In the genomic region with DNA sequence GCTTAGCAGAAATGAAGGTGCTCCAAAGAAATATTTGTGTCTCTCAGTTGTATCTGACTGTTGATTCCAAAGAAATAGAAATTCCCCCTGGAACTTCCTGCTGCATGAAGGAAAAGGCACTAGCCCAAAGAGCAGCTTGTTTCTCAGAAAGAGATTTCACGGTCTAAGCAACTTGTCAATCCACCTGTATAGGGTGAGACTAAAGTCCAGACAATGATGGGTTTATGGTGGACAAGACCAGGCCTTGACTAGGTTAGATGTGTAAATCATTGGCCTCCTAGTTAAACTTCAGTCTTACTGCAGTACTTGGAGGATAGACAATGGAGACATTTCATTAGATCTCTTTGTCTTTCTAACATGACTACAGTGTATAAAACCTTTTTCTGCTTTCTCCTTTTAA, we compare ENCODE assay signal across 22 mouse cellular contexts.
"Had no signal": no experiment of that assay in that cellular context is flagged by ENCODE, and none has a peak within 500 bp of the region (broad histone marks: within the 10 kb centered on the region; RNA-seq: fewer than 3 reads in every experiment).

No protein-coding gene starts in this region.

- H3K27ac ChIP-seq: hindbrain, embryonic 14.5 days; hindbrain, postnatal 0 days; left cerebral cortex, adult 2 months; liver, embryonic 14.5 days; macrophage; midbrain, embryonic 12.5 days; midbrain, embryonic 15.5 days; neural tube, embryonic 13.5 days; stomach, embryonic 15.5 days had no signal

- H3K27me3 ChIP-seq: midbrain, embryonic 12.5 days; midbrain, embryonic 15.5 days; neural tube, embryonic 13.5 days; stomach, embryonic 15.5 days had no signal

- H3K4me3 ChIP-seq: left cerebral cortex, adult 2 months; midbrain, embryonic 12.5 days; midbrain, embryonic 15.5 days; myocyte; neural tube, embryonic 13.5 days; stomach, embryonic 15.5 days had no signal

- ATAC-seq: hindbrain, postnatal 0 days; inflammation-experienced regulatory T-cells, adult 6 months; intestine, embryonic 16.5 days; liver, postnatal 0 days; lung, postnatal 0 days; midbrain, embryonic 15.5 days had no signal

- H3K9me3 ChIP-seq: midbrain, embryonic 12.5 days; midbrain, embryonic 15.5 days; neural tube, embryonic 13.5 days; stomach, embryonic 15.5 days had no signal

- H3K4me1 ChIP-seq: midbrain, embryonic 12.5 days; midbrain, embryonic 15.5 days; neural tube, embryonic 13.5 days; stomach, embryonic 15.5 days had no signal

- H3K4me2 ChIP-seq: hindbrain, embryonic 14.5 days; liver, embryonic 11.5 days; lung, embryonic 14.5 days; midbrain, embryonic 12.5 days; midbrain, embryonic 15.5 days; neural tube, embryonic 13.5 days; stomach, embryonic 15.5 days had no signal

- H3K9ac ChIP-seq: hindbrain, embryonic 14.5 days; liver, embryonic 14.5 days; liver, postnatal 0 days; lung, embryonic 14.5 days; midbrain, embryonic 12.5 days; midbrain, embryonic 15.5 days; neural tube, embryonic 13.5 days; stomach, embryonic 15.5 days had no signal

- DNase-seq: layer of hippocampus, postnatal 36 days; liver, postnatal 0 days; lung, embryonic 14.5 days; retina, postnatal 1 day; right cerebral cortex, postnatal 25 days; spleen, adult 18-20 months; thymus, postnatal 14 days; thymus, postnatal 4 days had no signal

- H3K36me3 ChIP-seq: midbrain, embryonic 12.5 days; midbrain, embryonic 15.5 days; neural tube, embryonic 13.5 days; stomach, embryonic 15.5 days had no signal
